Mouse (Mus musculus): ENCODE results near the gene 1700067P10Rik.
A peak's percentile ranks its signal among the peaks of the same experiment; 100 is the strongest.

Gene 1700067P10Rik

GRCm38 (mm10) chr17:48096321-48096720 is 7.2 kb downstream of the 1700067P10Rik start:
- DNase-seq (ENCODE audit: low read depth, low spot score), result no peak

- DNase-seq (ENCODE audit: low read depth, low spot score), result no peak
Observed at GRCm38 (mm10) chr17:48097011-48097742, 8.1 kb downstream of the 1700067P10Rik start.

- no peak for DNase-seq (ENCODE audit: low read depth, low spot score)
Observed at GRCm38 (mm10) chr17:48097743-48098527, 8.8 kb downstream of the 1700067P10Rik start.

GRCm38 (mm10) chr17:48098528-48098890 is 9.4 kb downstream of the 1700067P10Rik start:
- DNase-seq (ENCODE audit: low read depth, low spot score), result no peak

- no peak for DNase-seq (ENCODE audit: low read depth, low spot score)
Observed at GRCm38 (mm10) chr17:48099312-48099711, 10.2 kb downstream of the 1700067P10Rik start.

GRCm38 (mm10) chr17:48100441-48101417 is 11.6 kb downstream of the 1700067P10Rik start:
- DNase-seq (ENCODE audit: low read depth, low spot score), result peak; percentile 80

GRCm38 (mm10) chr17:48107333-48107732 is 18.2 kb downstream of the 1700067P10Rik start:
- DNase-seq (ENCODE audit: low read depth, low spot score), result no peak

- DNase-seq (ENCODE audit: low read depth, low spot score), result no peak
Observed at GRCm38 (mm10) chr17:48107862-48108261, 18.7 kb downstream of the 1700067P10Rik start.

GRCm38 (mm10) chr17:48108520-48108919 is 19.4 kb downstream of the 1700067P10Rik start:
- DNase-seq (ENCODE audit: low read depth, low spot score), result no peak

- DNase-seq (ENCODE audit: low read depth, low spot score), result no peak
Observed at GRCm38 (mm10) chr17:48110547-48111287, 21.6 kb downstream of the 1700067P10Rik start.

GRCm38 (mm10) chr17:48118570-48118969 is 29.5 kb downstream of the 1700067P10Rik start:
- DNase-seq (ENCODE audit: low read depth, low spot score), result no peak

GRCm38 (mm10) chr17:48119656-48120055 is 30.5 kb downstream of the 1700067P10Rik start:
- peak; percentile 68 for DNase-seq (ENCODE audit: low read depth, low spot score)

GRCm38 (mm10) chr17:48120456-48120855 is 31.3 kb downstream of the 1700067P10Rik start:
- DNase-seq (ENCODE audit: low read depth, low spot score), result no peak

- DNase-seq (ENCODE audit: low read depth, low spot score), result no peak
Observed at GRCm38 (mm10) chr17:48132810-48133209, 43.7 kb downstream of the 1700067P10Rik start.
